Mouse (Mus musculus): ENCODE data around the gene 1110051M20Rik. TPM values are rescaled to one million over a fixed set of nuclear protein-coding genes. Genes with fewer than 3 reads are reported as not detected.
A peak's percentile ranks its signal among the peaks of the same experiment; 100 is the strongest.

1110051M20Rik gene
- total RNA-seq, 2 experiments from 2014 or later = 15.2 to 17.6 TPM

- no peak for DNase-seq
These were observed 98.9 kb downstream of the 1110051M20Rik start for GRCm38 (mm10) chr2:91345644-91346043.

- no peak for DNase-seq
These were observed 104.9 kb downstream of the 1110051M20Rik start for GRCm38 (mm10) chr2:91339591-91339990.

DNA sequence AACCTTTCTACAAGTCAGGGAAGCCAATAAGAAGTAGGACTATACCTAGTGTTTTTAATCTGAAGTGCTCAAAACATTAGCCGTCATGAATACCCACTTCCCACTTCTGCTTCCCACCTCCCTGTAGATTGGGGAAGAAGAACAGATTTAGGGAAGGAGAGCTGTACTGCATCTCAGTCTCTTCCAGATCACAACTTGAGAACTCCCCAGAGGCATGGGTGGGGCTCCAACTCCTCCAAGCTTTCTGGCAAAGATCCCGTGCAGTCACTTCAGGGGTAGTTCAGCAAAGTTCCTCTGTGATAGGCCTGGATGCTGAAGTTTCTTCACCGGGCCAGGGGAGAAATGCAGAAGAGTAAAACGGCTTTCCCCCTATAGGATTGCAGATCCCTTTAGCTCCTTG lies 109.4 kb downstream of the 1110051M20Rik start:
- peak; percentile 33 for DNase-seq

GRCm38 (mm10) chr2:91331051-91331843 lies 113.3 kb downstream of the 1110051M20Rik start:
- no peak for DNase-seq

- DNase-seq = no peak
These were observed 114.3 kb downstream of the 1110051M20Rik start for GRCm38 (mm10) chr2:91329996-91330738.

DNA sequence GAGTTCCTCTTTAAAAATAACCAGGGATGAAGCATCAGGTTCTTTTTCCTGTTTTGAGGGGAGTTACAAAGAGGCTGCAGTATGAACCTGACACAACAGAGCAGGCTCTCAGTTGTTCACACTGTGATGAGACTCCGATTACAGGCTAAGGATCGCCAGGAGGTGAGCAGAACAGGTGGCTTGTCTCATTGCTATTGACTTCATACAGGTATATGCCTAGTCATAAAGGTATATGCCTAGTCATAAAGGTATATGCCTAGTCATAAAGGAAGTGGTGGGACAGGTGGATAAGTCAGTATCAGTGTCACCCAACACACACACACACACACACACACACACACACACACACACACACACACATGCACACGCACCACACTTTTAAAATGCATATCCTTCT lies 115.8 kb downstream of the 1110051M20Rik start:
- DNase-seq = no peak

DNA sequence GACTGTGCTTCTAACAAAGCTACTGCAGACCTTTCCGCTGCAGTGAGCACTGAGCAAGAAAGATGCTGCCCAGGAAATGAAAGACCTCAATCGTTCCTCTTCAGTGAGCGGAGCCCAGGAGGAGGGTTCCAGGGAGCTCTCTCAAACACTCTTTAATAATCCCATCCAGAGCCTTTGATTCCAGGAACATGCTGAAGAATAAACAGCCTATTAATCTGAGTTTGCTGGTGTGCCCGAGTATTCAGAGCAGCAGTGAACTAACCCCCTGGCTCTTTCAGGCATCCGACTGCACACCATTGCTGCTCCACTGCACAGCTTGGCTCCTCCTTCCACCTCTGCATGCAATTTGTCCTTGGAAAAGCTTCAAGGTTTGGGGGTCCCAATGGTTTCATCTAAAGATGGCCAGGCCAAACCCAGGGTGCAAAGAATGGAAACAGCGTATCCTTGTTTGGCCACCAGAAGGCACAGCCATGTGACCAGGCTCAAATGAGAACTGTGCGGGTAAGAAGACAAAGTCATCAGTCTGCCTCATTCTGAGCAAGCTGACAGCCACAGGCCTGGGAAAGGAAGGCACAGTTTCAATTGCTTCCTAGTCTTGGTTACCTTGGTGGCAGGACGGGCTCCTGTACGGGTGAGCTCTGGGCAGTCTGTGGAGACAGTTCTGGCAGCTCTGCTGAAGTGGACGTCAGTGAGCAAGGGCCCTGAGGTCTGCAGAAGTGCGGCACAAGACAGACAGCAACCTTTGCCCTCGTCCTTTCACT lies 116.4 kb downstream of the 1110051M20Rik start:
- DNase-seq = no peak

DNA sequence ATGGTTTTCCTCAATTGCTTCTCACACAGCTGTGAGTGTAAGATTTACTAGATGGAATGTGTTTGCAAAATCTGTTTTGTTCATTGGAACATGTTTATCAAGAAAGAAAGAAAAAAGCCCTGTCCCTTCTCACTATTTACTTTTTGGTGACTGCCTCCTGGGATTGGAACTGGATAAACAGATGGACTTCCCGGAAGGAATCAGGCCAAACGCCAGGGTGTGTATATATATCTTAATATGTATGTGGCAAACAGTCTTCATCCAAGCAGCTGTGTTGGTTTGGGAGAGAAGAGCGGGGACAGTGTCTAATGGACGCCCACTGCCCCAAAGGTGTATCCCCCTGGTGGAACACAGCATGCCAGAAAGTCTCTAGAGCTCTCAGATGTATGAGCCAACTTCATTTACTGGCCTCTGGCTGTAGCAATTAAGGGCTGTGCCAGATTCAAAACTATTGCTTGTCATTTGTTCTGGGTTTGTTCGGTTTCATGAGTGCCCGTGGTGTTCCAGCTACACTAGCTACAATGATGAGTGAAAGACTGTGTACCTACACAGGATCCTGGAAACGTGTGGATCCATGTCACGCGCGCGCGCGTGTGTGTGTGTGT lies 117.7 kb downstream of the 1110051M20Rik start:
- no peak for DNase-seq

DNA sequence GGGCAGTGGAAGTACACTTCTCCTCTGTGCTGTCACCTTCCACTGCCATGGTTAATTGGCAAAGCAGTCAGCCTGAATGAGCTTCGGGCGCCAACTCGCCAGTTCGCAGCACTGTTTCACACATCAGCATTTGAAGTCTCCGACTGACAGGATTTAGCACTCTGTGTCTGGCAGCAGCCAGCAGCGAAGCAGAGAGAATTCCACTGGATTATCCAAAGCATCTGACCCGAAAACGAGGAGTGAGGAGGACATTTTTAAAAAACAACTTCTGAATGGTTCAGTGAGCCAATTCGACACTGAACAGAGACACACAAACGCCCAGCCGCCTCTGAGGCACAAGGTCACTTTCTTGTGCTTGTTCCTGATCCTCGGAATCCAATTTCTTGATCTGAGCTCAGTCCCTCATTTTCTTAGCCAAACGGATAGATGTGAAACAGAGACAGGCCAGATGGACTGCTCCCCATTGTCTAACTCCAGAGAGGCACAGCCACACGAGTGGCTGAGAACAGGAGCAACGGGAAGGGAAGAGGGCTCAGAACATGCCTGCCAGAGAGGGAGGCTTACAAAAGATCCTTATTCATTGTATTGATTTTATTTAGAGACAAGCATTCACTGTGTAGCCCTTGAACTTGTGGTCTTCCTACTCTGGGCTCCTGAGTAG lies 119.6 kb downstream of the 1110051M20Rik start:
- DNase-seq = no peak

DNA sequence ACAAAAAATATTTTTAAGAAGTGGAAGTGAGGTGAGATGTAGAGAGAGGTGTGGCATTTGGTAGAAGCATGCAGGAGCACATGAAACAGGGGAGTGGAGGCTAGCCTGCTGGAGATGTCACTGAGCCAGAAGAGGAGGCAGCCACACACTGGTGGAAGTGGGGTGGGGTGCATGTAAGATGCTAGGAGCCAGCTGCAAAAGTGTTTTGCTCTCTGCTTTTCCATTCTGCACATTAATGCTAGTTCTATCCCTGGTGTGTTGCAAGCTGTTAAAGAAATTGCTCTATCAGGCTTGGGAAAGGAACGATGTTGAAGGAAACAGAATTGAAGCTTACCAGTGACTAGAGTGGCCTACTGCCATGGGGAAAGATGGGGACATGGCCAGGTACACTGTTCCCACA lies 120.2 kb downstream of the 1110051M20Rik start:
- no peak for DNase-seq

DNA sequence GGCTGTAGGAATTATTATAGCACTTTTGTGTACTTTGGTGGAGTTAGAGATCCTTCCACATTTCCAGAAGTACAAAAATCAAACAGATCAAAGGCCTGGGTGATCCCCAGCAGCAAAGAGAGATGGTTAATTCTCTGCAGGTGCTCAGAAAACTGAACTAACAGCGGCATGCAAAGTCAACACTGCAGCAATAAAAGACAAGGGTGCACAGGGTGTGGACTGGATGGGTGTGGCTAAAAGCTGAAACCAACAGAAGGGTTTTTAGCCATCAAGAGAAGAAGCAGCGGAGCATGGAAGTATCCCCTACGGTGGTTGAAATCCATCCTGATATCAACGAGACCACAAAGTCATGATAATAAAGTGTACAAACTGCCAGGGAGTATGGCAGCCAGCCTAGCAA lies 122.0 kb downstream of the 1110051M20Rik start:
- no peak for DNase-seq

DNA sequence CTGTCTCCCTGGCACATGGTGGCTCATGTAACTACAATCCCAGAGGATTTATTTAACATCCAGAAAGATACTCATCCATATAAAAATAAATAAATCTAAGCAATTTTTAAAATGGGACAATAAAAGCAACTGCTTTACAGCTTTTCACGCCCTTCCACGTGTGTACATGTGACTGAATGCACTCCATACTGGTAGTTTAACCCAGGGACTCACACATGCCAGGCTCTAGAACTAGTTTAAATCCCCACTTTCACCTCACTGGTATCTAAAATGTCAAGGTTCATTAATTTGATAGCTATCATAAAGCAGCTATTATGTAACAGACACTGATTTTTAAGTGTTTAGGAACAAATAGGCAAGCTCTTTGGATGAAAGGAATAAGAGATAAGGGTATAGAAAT lies 122.6 kb downstream of the 1110051M20Rik start:
- DNase-seq = no peak

- DNase-seq = no peak
These were observed 123.7 kb downstream of the 1110051M20Rik start for GRCm38 (mm10) chr2:91320559-91321529.

GRCm38 (mm10) chr2:91314184-91314583 lies 130.3 kb downstream of the 1110051M20Rik start:
- DNase-seq = no peak

DNA sequence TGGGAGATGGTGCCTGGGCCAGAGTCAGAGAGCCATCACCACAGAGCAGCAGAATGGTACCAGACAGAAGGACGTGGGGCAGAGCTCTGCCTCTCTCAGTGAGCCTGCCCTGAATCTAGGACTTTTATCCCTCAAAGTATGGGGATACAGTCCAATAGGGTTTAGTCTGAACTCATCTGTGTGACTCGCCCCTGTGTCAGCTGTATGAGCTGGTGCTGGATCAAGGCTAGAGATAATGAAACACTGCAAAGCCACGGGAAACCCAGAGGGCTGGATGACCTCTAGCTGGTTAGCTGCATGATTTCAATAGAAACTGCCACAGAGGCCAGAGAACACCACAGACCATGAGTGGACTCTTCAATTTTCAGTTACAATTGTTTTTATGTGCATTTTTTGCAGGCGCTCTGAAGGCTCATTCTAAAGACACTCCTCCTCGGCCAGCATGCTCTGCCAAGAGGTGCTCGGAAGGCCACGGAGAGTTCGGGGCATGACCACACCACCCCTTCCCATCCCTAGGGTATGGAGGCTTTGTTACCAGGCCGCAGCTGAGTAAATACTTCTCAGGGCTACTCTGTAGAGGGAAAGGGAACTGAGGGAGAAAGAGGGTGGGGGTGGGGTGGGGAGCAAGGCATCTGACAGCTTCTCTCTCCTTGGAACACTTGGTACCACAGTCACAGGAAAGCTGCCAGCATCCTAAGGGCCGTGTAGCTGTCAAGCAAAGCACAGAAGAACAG lies 131.8 kb downstream of the 1110051M20Rik start:
- DNase-seq = peak; percentile 31

DNA sequence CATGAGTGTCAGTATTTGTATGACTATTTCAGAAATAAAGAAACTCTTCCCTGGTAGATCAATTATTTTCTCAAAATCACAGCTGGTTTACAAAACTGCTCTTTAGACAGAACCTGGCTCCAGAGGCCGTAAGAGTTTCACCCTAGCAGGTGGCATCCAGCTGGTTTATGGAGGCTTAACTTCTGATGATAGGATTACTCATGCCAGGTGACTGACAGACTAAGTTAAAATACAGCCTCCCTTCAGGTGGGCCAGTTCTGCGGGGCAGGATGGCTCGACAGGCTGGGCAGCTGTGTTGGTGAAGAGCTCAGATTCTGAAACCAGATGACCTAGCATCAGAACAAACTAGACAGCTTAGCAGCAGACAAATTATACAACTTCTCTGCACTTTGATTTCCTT lies 135.0 kb downstream of the 1110051M20Rik start:
- no peak for DNase-seq

GRCm38 (mm10) chr2:91308680-91309079 lies 135.8 kb downstream of the 1110051M20Rik start:
- DNase-seq = no peak

GRCm38 (mm10) chr2:91306589-91306988 lies 137.9 kb downstream of the 1110051M20Rik start:
- DNase-seq = no peak

GRCm38 (mm10) chr2:91305926-91306325 lies 138.6 kb downstream of the 1110051M20Rik start:
- DNase-seq = peak; percentile 21

GRCm38 (mm10) chr2:91302845-91303244 lies 141.7 kb downstream of the 1110051M20Rik start:
- no peak for DNase-seq

Measured in adrenal gland, postnatal 10 days (tissue).